Mouse (Mus musculus) limb, embryonic 11.5 days (tissue): Measurements from ENCODE around the gene Bbox1. TPM values are rescaled to one million over a fixed set of nuclear protein-coding genes. Genes with fewer than 3 reads are reported as not detected.

Experiments
- polyA plus RNA-seq: library from polyadenylated mRNA; unstranded; fragments of >200 nt; fragmentation: Nextera tagmentation; extraction: Ambion mirVana; gene quantifications from 2 replicates; pipeline ENCODE4 v1.2.1, GENCODE M21; 2014

The Bbox1 gene
- polyA plus RNA-seq, 1 experiment from 2014 or later: 0.19 TPM

Other genes with a start within 250 kb of the Bbox1 start
- 63.8 and 68.8 TPM in 2 replicates for gene Fibin, start 48.6 kb upstream of the Bbox1 start, polyA plus RNA-seq